In genomic region chr10:82780322-82780721, GRCm38 (mm10) we compare ENCODE assay signal across 13 mouse cellular contexts. TPM values are rescaled to one million over a fixed set of nuclear protein-coding genes. Genes with fewer than 3 reads are reported as not detected.
A peak's percentile ranks its signal among the peaks of the same experiment; 100 is the strongest.
DNase-seq lines count a peak whose midpoint lies in the region; ATAC-seq and TF ChIP-seq lines count a peak whose summit lies in the region.
"Had no signal": no experiment of that assay in that cellular context is flagged by ENCODE, and none has a peak within 500 bp of the region (broad histone marks: within the 10 kb centered on the region; RNA-seq: fewer than 3 reads in every experiment).

No protein-coding gene starts in this region.

- WGBS in kidney, embryonic 14.5 days: 93% methylated on average over 3 of the region's 3 CpGs
- WGBS in hindbrain, postnatal 0 days: 98% methylated on average over 3 of the region's 3 CpGs

- no peak overlapping the region for H3K9ac ChIP-seq in kidney, embryonic 14.5 days (ENCODE audit: low read depth, low read length)
- no peak overlapping the region for H3K9ac ChIP-seq in hindbrain, postnatal 0 days (replicated peaks; ENCODE audit: low read length)
- H3K9ac ChIP-seq: hindbrain, embryonic 12.5 days had no signal

- H3K27ac ChIP-seq in kidney, embryonic 14.5 days (ENCODE audit: low read depth, low read length): no peak overlapping the region
- no peak overlapping the region for H3K27ac ChIP-seq in hindbrain, postnatal 0 days
- H3K27ac ChIP-seq: hindbrain, embryonic 12.5 days had no signal

- no peak overlapping the region for H3K4me2 ChIP-seq in kidney, embryonic 14.5 days (replicated peaks; ENCODE audit: low read depth, low read length)
- H3K4me2 ChIP-seq in hindbrain, postnatal 0 days (ENCODE audit: low read depth, low read length): no peak overlapping the region
- H3K4me2 ChIP-seq: hindbrain, embryonic 12.5 days had no signal

- DNase-seq in A20 (ENCODE audit: low read depth, low spot score): peak; percentile 58
- DNase-seq in induced T-regulatory cell, adult 2 months (ENCODE audit: low read depth): peak; percentile 77
- no peak for DNase-seq in hindbrain, postnatal 0 days (ENCODE audit: low spot score)
- DNase-seq in ovary, postnatal 10 days (ENCODE audit: low spot score): no peak
- no peak for DNase-seq in kidney, adult 11 months
- DNase-seq: cerebellum, postnatal 14 days; kidney, postnatal 25 days; lung, postnatal 14 days had no signal

- no peaks in the 10 kb centered on the region for H3K36me3 ChIP-seq in kidney, embryonic 14.5 days (ENCODE audit: control insufficient read depth, insufficient read depth, low read length)
- no peaks in the 10 kb centered on the region for H3K36me3 ChIP-seq in hindbrain, postnatal 0 days (ENCODE audit: insufficient read depth, low read length)
- H3K36me3 ChIP-seq: hindbrain, embryonic 12.5 days had no signal

- H3K4me1 ChIP-seq in kidney, embryonic 14.5 days (ENCODE audit: control insufficient read depth, insufficient read depth, low read length): no peaks in the 10 kb centered on the region
- no peaks in the 10 kb centered on the region for H3K4me1 ChIP-seq in hindbrain, postnatal 0 days (ENCODE audit: insufficient read depth, low read length)
- H3K4me1 ChIP-seq: hindbrain, embryonic 12.5 days had no signal

- H3K4me3 ChIP-seq in kidney, embryonic 14.5 days (ENCODE audit: low read length): no peak overlapping the region
- H3K4me3 ChIP-seq in hindbrain, postnatal 0 days (ENCODE audit: low read length): no peak overlapping the region
- H3K4me3 ChIP-seq: hindbrain, embryonic 12.5 days had no signal

- peak; percentile 90 for ATAC-seq in CD4-positive, CD25-positive, alpha-beta regulatory T cell, adult 4 months
- ATAC-seq in megakaryocyte-erythroid progenitor cell, adult 5-6 weeks (replicated peaks; ENCODE audit: low FRiP score, low TSS enrichment, poor library complexity, severe bottlenecking): peak; percentile 58
- ATAC-seq in kidney, embryonic 14.5 days (ENCODE audit: low FRiP score, low TSS enrichment): no peak
- ATAC-seq in hindbrain, postnatal 0 days: no peak
- ATAC-seq: forebrain, embryonic 16.5 days had no signal

- no peaks in the 10 kb centered on the region for H3K27me3 ChIP-seq in kidney, embryonic 14.5 days (ENCODE audit: control insufficient read depth, insufficient read depth, low read length)
- H3K27me3 ChIP-seq in hindbrain, postnatal 0 days (ENCODE audit: insufficient read depth, low read length): no peaks in the 10 kb centered on the region
- H3K27me3 ChIP-seq: hindbrain, embryonic 12.5 days had no signal

- no peak for TF ChIP-seq CTCF in hindbrain, postnatal 0 days (IDR thresholded peaks at IDR 0.05; ENCODE audit: low read depth)

- no peaks in the 10 kb centered on the region for H3K9me3 ChIP-seq in kidney, embryonic 14.5 days (ENCODE audit: control insufficient read depth, low read length)
- H3K9me3 ChIP-seq in hindbrain, postnatal 0 days (ENCODE audit: low read length): no peaks in the 10 kb centered on the region
- H3K9me3 ChIP-seq: hindbrain, embryonic 12.5 days had no signal

RNA-seq across cellular contexts. Expression of gene Nfyb, which starts 16.4 kb away (rescaled TPM):
- polyA plus RNA-seq in CD4-positive, CD25-positive, alpha-beta regulatory T cell, adult 4 months (2017; shearing (Covaris generic)): 10 to 100 TPM; 72.3 to 84.2 TPM
- 41.2 and 50.7 TPM in 2 replicates for total RNA-seq in megakaryocyte-erythroid progenitor cell, adult 5-6 weeks (2014; fragmentation: Nextera tagmentation)
- total RNA-seq in megakaryocyte-erythroid progenitor cell, adult 5-6 weeks (2017): 84.3 and 108 TPM in 2 replicates
- polyA plus RNA-seq in kidney, embryonic 14.5 days (2014; fragmentation: Nextera tagmentation; extraction: Ambion mirVana): 54.7 and 55.0 TPM in 2 replicates
- total RNA-seq in hindbrain, postnatal 0 days (2014; rRNA removed): 30.9 and 34.4 TPM in 2 replicates
- polyA plus RNA-seq in hindbrain, postnatal 0 days (2015; fragmentation: Nextera tagmentation; extraction: Ambion mirVana): 27.3 and 28.1 TPM in 2 replicates

RNA-seq across cellular contexts. Expression of gene Txnrd1, which starts 53.4 kb away (rescaled TPM):
- polyA plus RNA-seq in CD4-positive, CD25-positive, alpha-beta regulatory T cell, adult 4 months (2017; shearing (Covaris generic)): 10 to 100 TPM; 17.5 to 20.6 TPM
- 49.0 and 54.4 TPM in 2 replicates for total RNA-seq in megakaryocyte-erythroid progenitor cell, adult 5-6 weeks (2014; fragmentation: Nextera tagmentation)
- total RNA-seq in megakaryocyte-erythroid progenitor cell, adult 5-6 weeks (2017): 88.2 and 94.7 TPM in 2 replicates
- polyA plus RNA-seq in kidney, embryonic 14.5 days (2014; fragmentation: Nextera tagmentation; extraction: Ambion mirVana): 72.4 and 136 TPM in 2 replicates
- 79.6 and 80.0 TPM in 2 replicates for total RNA-seq in hindbrain, postnatal 0 days (2014; rRNA removed)
- polyA plus RNA-seq in hindbrain, postnatal 0 days (2015; fragmentation: Nextera tagmentation; extraction: Ambion mirVana): 62.3 and 64.8 TPM in 2 replicates

Comparison
In these comparisons a context has a peak if more than half of its experiments do, and no peak if none do; other contexts are left out.
1. DNase-seq: peak in A20 (single experiment) and induced T-regulatory cell, adult 2 months (single experiment); none in hindbrain, postnatal 0 days (single experiment), ovary, postnatal 10 days (single experiment) and kidney, adult 11 months (single experiment).
2. ATAC-seq: peak in CD4-positive, CD25-positive, alpha-beta regulatory T cell, adult 4 months (single experiment) and megakaryocyte-erythroid progenitor cell, adult 5-6 weeks (single experiment); none in kidney, embryonic 14.5 days (single experiment) and hindbrain, postnatal 0 days (single experiment).